Mouse (Mus musculus) thymus, postnatal 0 days (tissue): ENCODE results near the gene Wbp11. TPM values are rescaled to one million over a fixed set of nuclear protein-coding genes. Genes with fewer than 3 reads are reported as not detected.

Source experiments
- DNase-seq: peaks from one replicate; pipeline ENCODE4 v3.0.0-alpha.2; 2015; ENCODE audit warnings: low spot score
- polyA plus RNA-seq: library from polyadenylated mRNA; unstranded; fragments of >200 nt; fragmentation: Nextera tagmentation; extraction: Ambion mirVana; gene quantifications from 2 replicates; pipeline ENCODE4 v1.2.1, GENCODE M21; 2015

Wbp11 gene
- polyA plus RNA-seq, 1 experiment from 2014 or later = 88.9 TPM

- no peak for DNase-seq
These were observed 9.3 kb upstream of the Wbp11 start for GRCm38 (mm10) chr6:136837323-136837722.

DNA sequence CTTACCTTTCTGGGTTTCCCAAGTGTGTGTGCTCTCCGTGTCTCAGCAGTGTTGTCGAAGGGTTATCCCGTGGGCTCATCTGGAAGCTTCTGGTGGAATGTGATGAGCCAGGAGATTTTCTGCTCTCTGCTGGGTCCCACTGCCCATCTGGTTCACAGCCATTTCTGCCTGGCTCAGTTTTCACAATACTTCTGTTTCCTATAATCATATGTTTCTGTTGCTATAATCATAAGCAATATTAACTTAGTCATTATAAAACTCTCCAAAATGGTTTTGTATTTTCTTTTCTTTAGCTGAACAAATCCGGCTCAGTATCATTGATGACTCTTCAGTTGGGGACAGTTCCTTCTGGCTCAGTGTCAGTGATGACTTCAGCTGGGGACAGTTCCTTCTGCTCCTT, 7.3 kb upstream of the Wbp11 start, which contains the start of gene Smco3:
TSS of gene Smco3 (minus strand) at position 101 of the 400 bp plus-strand sequence.
- no peak for DNase-seq

DNA sequence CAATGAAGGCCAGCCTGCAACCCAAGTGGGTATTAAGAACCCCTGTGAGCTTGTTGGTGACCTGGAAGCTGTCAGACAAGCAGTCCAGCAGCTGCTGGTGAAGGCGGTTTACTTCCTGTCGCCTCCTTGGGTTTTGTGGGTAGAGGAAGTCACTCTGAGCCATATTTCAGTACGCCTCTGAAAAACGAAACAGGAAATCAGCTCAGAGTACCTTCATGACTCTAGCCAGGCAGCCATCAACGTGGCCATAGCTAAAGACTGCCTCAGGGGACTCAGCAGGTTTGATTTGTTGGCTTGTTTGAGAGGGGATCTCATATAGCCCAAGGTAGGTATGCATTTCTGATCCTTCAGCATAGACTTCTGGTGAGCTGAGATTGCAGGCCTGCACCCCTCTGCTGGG, 3.7 kb upstream of the Wbp11 start:
- DNase-seq = peak; percentile 72

- no peak for DNase-seq
These were observed 648 bp upstream of the Wbp11 start for GRCm38 (mm10) chr6:136828681-136829080.

DNA sequence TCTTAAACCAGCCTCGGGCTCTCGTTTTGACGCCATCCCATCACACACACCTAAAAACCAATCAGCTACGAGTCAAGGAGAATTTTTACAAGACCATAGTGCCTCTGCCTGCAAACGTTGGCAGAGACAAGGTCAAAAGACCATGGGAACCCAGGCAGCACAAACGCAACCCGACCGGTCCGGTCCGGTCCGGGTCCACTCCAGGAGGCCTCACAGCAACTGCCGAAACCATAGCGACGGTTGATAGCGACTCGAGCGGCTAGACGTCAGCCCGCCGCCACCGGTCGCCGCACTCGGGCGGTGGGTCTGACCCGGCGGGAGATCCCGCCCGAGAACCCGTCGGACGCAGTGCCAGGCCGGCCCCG, 535 bp downstream of the Wbp11 start, which contains the start of gene BC049715:
TSS of gene BC049715 (plus strand) at position 111 of the 365 bp plus-strand sequence.
- no peak for DNase-seq

DNA sequence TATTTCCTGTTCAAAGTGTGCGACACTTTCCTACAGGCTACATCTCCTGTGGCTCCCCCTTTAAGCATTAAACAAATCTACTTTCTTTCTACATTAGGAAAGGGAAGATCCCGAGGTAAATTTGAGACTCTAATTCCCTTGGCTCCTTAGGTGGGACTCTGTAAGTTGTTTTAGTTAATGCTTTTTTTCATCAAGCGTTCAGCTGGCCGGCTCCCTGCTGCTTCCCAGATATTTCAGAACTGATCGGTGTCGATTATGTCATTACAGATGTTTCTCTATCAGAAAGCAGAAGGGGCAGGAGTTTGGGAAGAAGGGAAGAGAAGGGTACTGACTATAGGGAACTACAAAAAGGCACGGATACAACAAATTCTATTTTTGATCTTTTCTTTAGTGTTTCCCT, 917 bp downstream of the Wbp11 start:
- no peak for DNase-seq

DNA sequence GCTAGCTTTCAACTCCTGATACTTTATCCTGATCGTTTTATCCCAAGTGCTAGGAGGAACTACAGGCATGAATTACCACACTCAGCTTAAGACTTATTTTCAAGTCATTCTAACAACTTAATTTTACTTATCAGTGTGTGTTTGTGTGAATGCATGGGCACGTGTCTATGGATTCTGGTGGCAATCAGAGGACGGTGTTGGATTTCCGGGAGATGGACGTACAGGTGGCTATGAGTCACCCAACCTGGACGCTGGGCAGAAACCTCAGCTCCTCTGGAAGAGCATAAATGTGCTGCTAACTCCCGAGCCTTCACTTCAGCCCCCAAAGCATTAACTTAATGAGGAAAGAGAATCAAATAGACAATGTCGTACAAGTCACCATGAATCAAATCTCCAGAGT, 3.0 kb downstream of the Wbp11 start:
- no peak for DNase-seq

GRCm38 (mm10) chr6:136821086-136821485, 6.9 kb downstream of the Wbp11 start:
- no peak for DNase-seq

GRCm38 (mm10) chr6:136820381-136820780, 7.7 kb downstream of the Wbp11 start:
- DNase-seq = no peak

DNA sequence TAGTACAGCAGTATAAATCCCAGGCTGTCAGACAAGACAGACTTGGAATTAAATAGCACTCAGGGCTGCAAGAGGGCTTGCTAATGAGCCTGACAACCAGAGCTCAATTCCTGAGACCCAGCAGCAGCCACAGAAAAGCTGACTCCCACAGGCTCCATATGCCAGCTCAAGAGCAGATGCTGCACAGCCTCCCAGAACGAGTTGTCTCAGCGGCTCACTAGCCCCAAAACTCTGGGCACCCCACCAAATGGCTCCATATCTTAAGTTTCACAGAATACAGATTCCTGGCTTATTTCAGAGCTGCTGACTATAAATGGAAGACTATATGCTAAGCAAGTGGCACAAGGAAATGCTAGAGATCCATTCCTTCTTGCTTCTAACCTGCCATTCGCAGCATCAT, 10.5 kb downstream of the Wbp11 start:
- DNase-seq = no peak

GRCm38 (mm10) chr6:136816826-136817225, 11.2 kb downstream of the Wbp11 start:
- DNase-seq = no peak

GRCm38 (mm10) chr6:136815381-136815780, 12.7 kb downstream of the Wbp11 start:
- DNase-seq = no peak

- no peak for DNase-seq
These were observed 14.9 kb downstream of the Wbp11 start for GRCm38 (mm10) chr6:136813117-136813516.

DNA sequence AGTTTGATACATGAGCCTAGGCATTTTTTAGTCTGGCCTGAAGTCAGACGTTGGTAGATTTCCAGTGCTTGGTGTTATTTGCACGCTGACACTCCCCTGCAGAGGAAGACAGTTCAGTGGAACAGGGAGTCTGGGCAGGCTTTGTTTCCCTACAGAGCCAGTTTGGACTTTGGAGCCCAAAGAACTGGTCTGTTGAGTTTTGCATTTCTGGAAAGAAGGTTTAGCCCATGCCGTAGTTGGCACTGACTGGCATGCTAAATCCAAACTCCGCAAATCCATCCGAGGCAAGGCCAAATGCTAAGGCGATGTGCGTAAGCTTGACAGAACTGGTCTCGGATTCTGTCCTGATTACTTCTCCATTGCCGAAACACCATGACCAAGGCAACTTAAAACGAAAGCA, 16.8 kb downstream of the Wbp11 start:
- no peak for DNase-seq

DNA sequence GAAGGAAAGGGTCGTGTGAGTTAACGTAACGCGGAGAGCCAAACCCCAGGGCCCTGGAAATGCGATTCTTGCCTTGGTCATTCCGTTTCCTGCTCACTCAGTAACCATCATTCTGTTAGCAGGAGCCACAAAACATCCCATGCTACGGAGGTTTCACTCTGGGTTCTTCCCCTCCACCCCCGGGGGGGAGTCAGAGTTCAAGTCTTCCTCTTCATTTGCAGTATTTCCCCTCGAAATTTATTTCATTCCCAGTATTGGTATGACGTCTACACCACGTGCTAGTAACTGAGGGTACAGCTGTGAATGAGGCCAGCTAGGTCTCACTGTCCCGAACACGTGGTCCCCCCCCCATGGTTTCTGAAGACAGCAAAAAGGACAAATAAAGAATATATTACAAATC, 18.4 kb downstream of the Wbp11 start:
- no peak for DNase-seq

DNA sequence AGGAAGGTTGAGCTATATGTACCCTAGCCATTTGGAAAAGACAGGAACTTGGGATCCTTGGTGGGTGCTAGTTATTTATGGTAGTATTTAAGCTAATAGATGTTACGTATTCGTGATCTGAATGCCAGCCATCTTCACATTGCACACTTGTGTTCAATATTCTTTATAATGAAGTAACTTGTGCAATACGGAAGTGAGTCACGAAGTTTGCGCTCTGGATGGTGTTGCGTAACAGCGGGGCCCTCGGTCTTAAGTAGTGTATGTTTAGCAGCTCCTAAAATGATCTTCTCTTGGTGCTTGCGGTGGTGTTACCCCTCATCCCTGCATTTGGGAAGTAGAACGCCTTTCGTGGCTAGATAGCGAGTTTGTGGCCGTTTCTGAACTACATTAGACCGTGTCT, 19.0 kb downstream of the Wbp11 start:
- DNase-seq = peak; percentile 59

DNA sequence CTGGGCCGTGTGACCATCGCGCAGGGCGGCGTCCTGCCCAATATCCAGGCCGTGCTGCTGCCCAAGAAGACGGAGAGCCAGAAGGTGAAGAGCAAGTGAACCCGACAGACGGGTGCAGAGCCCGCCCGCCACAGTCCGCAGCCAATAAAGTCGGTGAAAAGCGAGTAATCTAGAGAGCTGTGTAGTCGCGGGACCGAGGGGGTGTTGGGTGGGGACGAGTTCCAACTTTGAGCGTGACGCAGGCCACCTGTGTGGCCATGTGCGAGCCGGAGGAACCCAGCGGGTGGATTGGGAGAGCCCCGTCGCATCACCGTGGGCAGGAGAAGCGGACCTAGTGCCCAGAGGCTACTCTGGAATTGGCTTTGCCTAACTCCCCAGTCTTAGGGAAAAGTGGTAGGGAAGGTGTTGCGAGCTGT, 19.4 kb downstream of the Wbp11 start:
- DNase-seq = peak; percentile 43

DNA sequence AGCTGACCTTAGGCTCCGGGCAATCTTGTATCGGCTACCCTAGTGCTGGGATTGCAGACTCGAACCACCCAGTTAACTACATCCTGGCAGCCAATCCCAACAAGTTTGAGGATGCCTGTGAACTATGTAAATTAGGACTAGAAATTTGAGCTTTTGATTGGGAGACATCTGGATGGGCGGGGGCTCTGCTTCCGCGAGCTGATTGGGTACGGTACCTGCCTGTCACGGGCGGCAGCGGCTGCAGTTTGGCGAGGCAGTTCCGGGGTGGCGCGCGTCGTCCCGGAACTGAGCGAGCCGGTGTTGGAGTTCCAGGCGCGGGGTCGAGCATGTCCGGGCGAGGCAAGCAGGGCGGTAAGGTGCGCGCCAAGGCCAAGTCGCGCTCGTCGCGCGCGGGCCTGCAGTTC, 20.0 kb downstream of the Wbp11 start, which contains the start of gene H2afj:
TSS of gene H2afj (plus strand) at position 231 of the 404 bp plus-strand sequence.
- peak; percentile 98 for DNase-seq

- DNase-seq = no peak
These were observed 20.5 kb downstream of the Wbp11 start for GRCm38 (mm10) chr6:136807395-136808013.

DNA sequence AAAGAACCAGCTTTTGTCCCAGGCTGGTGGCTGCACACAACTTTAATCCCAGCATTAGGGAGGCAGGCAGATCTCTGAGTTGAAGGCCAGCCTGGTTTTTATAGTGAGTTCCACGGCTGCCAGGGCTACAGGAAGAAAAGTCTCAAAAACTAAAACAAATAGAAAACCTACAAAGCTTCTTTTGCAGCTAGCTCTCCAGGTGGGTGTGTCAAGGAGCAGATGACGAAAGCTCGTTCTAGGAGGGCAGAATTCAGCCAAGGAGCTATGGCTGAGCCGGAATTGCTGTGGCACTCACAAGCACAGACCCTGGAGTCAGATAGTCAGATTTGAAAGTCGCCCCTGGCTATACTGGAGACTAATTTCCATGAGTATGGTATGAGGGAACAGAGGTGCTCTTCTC, 21.2 kb downstream of the Wbp11 start:
- no peak for DNase-seq

- DNase-seq = no peak
These were observed 22.6 kb downstream of the Wbp11 start for GRCm38 (mm10) chr6:136805409-136805775.

- DNase-seq = no peak
These were observed 23.2 kb downstream of the Wbp11 start for GRCm38 (mm10) chr6:136804705-136805408.
